13 mouse cellular contexts compared by ENCODE assay signal in the genomic region with DNA sequence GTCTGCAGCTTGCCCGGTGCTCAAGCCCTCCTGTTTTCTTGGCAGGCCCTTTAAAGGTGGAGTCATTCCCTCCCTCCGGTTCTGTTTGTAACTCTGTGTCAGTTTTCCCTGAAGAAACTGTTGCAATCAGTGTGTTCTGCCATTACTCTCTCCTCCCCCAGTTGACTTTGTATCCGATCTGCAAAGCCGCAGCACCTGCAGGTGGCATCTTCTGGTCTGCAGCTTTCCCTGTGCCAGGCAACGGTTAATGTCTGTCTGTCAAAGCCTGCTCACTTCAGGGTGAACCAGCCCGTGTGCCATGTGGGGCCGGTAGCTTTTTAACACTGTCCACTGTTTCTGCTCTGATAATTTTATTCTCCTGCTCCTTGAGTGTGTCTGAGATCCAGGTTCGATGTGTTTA. TPM values are rescaled to one million over a fixed set of nuclear protein-coding genes. Genes with fewer than 3 reads are reported as not detected.
DNase-seq lines count a peak whose midpoint lies in the region; ATAC-seq lines count a peak whose summit lies in the region.
"Had no signal": no experiment of that assay in that cellular context is flagged by ENCODE, and none has a peak within 500 bp of the region (broad histone marks: within the 10 kb centered on the region; RNA-seq: fewer than 3 reads in every experiment).

No protein-coding gene starts in this region.

- ATAC-seq in heart, embryonic 16.5 days (replicated peaks; ENCODE audit: extremely low read depth, insufficient read depth, low FRiP score) = no peak
- no peak for ATAC-seq in neural tube, embryonic 11.5 days (ENCODE audit: insufficient read depth, low FRiP score, low TSS enrichment)
- ATAC-seq in liver, embryonic 16.5 days (ENCODE audit: low read depth) = no peak
- ATAC-seq: activated CD4-positive, CD25-positive, alpha-beta regulatory T cell, adult 4 months had no signal

- intact Hi-C loops in gastrocnemius, postnatal 36 days (cut with DNase I) = no loop called here

- peak overlapping the region; percentile 13; the same call in 1 of the 2 replicates for H3K4me2 ChIP-seq in heart, embryonic 16.5 days (ENCODE audit: low read depth, low read length)
- H3K4me2 ChIP-seq in neural tube, embryonic 11.5 days (ENCODE audit: low read depth) = no peak overlapping the region
- H3K4me2 ChIP-seq in liver, embryonic 16.5 days (ENCODE audit: low read depth, low read length) = peak overlapping the region; percentile 3; the same call in 1 of the 2 replicates
- H3K4me2 ChIP-seq: limb, embryonic 15.5 days had no signal

- H3K27me3 ChIP-seq in heart, embryonic 16.5 days (ENCODE audit: control insufficient read depth, insufficient read depth, low read length) = no peaks in the 10 kb centered on the region
- H3K27me3 ChIP-seq in neural tube, embryonic 11.5 days (ENCODE audit: control insufficient read depth, insufficient read depth, low read length) = no peaks in the 10 kb centered on the region
- H3K27me3 ChIP-seq in liver, embryonic 16.5 days (ENCODE audit: control insufficient read depth, insufficient read depth, low read depth, low read length) = no peaks in the 10 kb centered on the region

- 47% methylated on average over 8 of the region's 8 CpGs for WGBS in heart, embryonic 16.5 days
- 70% methylated on average over 8 of the region's 8 CpGs for WGBS in neural tube, embryonic 11.5 days
- WGBS in liver, embryonic 16.5 days (ENCODE audit: insufficient replicate concordance) = 41% methylated on average over 8 of the region's 8 CpGs

- peak overlapping the region; percentile 71 for H3K27ac ChIP-seq in heart, embryonic 16.5 days (ENCODE audit: low read length)
- 0 out of 2 replicates have a peak overlapping the region, but pooled peaks have one; percentile 20 for H3K27ac ChIP-seq in neural tube, embryonic 11.5 days (ENCODE audit: low read depth, low read length)
- H3K27ac ChIP-seq in liver, embryonic 16.5 days (ENCODE audit: low read length) = peak overlapping the region; percentile 13
- H3K27ac ChIP-seq: layer of hippocampus, adult 2 months; limb, embryonic 15.5 days had no signal

- H3K9ac ChIP-seq in heart, embryonic 16.5 days (ENCODE audit: low read length) = no peak overlapping the region
- no peak overlapping the region for H3K9ac ChIP-seq in neural tube, embryonic 11.5 days (ENCODE audit: low read length)
- no peak overlapping the region for H3K9ac ChIP-seq in liver, embryonic 16.5 days (ENCODE audit: low read depth, low read length)
- H3K9ac ChIP-seq: limb, embryonic 15.5 days had no signal

- H3K4me3 ChIP-seq in heart, embryonic 16.5 days (ENCODE audit: low read length) = no peak overlapping the region
- H3K4me3 ChIP-seq in neural tube, embryonic 11.5 days (ENCODE audit: low read depth, low read length) = no peak overlapping the region
- H3K4me3 ChIP-seq in liver, embryonic 16.5 days (ENCODE audit: low read depth, low read length) = no peak overlapping the region
- H3K4me3 ChIP-seq: erythroblast, embryonic 14.5 days; layer of hippocampus, adult 2 months; limb, embryonic 15.5 days had no signal

- no peak for DNase-seq in heart, adult 18-20 months
- no peak for DNase-seq in neural tube, embryonic 11.5 days (ENCODE audit: low spot score)
- DNase-seq in neural tube, embryonic 10.5 days (ENCODE audit: extremely low spot score, low spot score) = no peak
- peak; percentile 80 for DNase-seq in thymus, postnatal 25 days
- DNase-seq in gastrocnemius, postnatal 36 days = no peak
- DNase-seq in lung, postnatal 4 days = no peak
- DNase-seq: cerebellum, adult 18-20 months had no signal

- no peaks in the 10 kb centered on the region for H3K9me3 ChIP-seq in heart, embryonic 16.5 days (replicated peaks; ENCODE audit: control insufficient read depth, low read length)
- H3K9me3 ChIP-seq in neural tube, embryonic 11.5 days (ENCODE audit: control insufficient read depth, low read length) = no peaks in the 10 kb centered on the region
- H3K9me3 ChIP-seq in liver, embryonic 16.5 days (replicated peaks; ENCODE audit: control insufficient read depth, low read length) = no peaks in the 10 kb centered on the region
- H3K9me3 ChIP-seq: limb, embryonic 15.5 days had no signal

- peaks cover 33% of the 10 kb centered on the region for H3K4me1 ChIP-seq in heart, embryonic 16.5 days (ENCODE audit: control insufficient read depth, insufficient read depth, low read length)
- H3K4me1 ChIP-seq in neural tube, embryonic 11.5 days (ENCODE audit: control insufficient read depth, insufficient read depth, low read length) = peaks cover 24% of the 10 kb centered on the region
- peaks cover 30% of the 10 kb centered on the region for H3K4me1 ChIP-seq in liver, embryonic 16.5 days (ENCODE audit: control insufficient read depth, low read depth, low read length)

- no peaks in the 10 kb centered on the region for H3K36me3 ChIP-seq in heart, embryonic 16.5 days (ENCODE audit: control insufficient read depth, insufficient read depth)
- no peaks in the 10 kb centered on the region for H3K36me3 ChIP-seq in neural tube, embryonic 11.5 days (ENCODE audit: control insufficient read depth, insufficient read depth, low read length)
- H3K36me3 ChIP-seq in liver, embryonic 16.5 days (ENCODE audit: control insufficient read depth, insufficient read depth) = no peaks in the 10 kb centered on the region
- H3K36me3 ChIP-seq: limb, embryonic 15.5 days had no signal

RNA-seq across cellular contexts. Expression of a gene that starts 29.4 kb away (rescaled TPM):
- polyA plus RNA-seq in heart, embryonic 16.5 days (2015; fragmentation: Nextera tagmentation; extraction: Ambion mirVana) = 0.83 and 0.84 TPM in 2 replicates
- 1 to 10 TPM; 2.6 to 3.3 TPM for total RNA-seq in heart, adult 18-20 months (2021)
- 5.0 and 7.5 TPM in 2 replicates for polyA plus RNA-seq in neural tube, embryonic 11.5 days (2014; fragmentation: Nextera tagmentation; extraction: Ambion mirVana)
- 0.46 and 0.67 TPM in 2 replicates for polyA plus RNA-seq in liver, embryonic 16.5 days (2015; fragmentation: Nextera tagmentation; extraction: Ambion mirVana)
- total RNA-seq in gastrocnemius, postnatal 36 days (2021) = under 1 TPM; 0.22 to 0.28 TPM
- polyA plus RNA-seq: activated CD4-positive, CD25-positive, alpha-beta regulatory T cell, adult 4 months had no signal

Comparison
In these comparisons a context has a peak if more than half of its experiments do, and no peak if none do; other contexts are left out.
1. H3K27ac ChIP-seq: peak in every context shown above with its lines; median percentile 71 in heart, embryonic 16.5 days; 20 in neural tube, embryonic 11.5 days; 13 in liver, embryonic 16.5 days.